Mouse (Mus musculus) liver (tissue): ENCODE results near the gene Lsmem1.
A peak's percentile ranks its signal among the peaks of the same experiment; 100 is the strongest.
"Not testable (repeated sequence)": the region's sequence is repeated elsewhere in the genome, so short reads cannot be mapped to it uniquely, and the experiment has no call there.

Experiments
- DNase-seq: peaks from one replicate; pipeline ENCODE4 v3.0.0-alpha.2; 2020; ENCODE audit warnings: mixed read lengths

The Lsmem1 gene

DNA sequence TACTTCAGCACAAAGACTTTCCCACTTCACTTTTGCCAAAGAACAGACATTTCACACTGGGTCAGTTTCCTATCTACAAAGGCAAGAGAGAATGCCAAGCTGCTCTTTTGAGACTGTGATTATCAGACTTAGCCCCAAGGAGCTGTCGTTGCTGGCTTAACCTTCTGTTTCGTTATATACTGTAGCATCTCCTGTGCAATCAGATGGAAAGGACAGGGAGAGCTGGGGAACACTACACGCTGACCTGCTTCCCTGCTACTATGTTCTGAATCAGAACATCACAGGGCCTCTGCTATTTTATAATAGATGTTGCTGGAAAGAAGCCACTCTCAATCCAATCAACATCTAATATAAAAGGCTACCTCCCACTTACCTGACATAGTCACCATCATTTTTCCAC is 9.8 kb upstream of the Lsmem1 start:
- DNase-seq, result no peak

DNA sequence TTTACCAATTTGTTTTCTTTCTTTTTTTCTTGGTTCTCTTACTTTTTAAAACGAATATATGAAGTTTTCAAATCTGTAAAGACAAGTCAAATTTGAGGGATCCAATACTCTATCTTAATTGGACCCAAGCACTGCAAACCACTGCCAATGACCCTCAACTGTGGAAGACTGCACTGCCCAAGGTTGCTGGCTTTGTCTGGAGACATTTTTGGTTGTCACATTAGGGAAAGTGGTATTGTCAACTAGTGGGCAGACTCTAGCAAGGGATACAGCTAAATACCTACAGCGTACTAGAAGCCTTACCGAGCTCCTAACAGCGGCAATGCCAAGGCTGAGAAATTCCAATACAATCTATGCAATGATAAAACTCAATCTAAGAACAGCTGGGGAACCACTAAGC is 8.6 kb upstream of the Lsmem1 start:
- DNase-seq, result no peak

DNA sequence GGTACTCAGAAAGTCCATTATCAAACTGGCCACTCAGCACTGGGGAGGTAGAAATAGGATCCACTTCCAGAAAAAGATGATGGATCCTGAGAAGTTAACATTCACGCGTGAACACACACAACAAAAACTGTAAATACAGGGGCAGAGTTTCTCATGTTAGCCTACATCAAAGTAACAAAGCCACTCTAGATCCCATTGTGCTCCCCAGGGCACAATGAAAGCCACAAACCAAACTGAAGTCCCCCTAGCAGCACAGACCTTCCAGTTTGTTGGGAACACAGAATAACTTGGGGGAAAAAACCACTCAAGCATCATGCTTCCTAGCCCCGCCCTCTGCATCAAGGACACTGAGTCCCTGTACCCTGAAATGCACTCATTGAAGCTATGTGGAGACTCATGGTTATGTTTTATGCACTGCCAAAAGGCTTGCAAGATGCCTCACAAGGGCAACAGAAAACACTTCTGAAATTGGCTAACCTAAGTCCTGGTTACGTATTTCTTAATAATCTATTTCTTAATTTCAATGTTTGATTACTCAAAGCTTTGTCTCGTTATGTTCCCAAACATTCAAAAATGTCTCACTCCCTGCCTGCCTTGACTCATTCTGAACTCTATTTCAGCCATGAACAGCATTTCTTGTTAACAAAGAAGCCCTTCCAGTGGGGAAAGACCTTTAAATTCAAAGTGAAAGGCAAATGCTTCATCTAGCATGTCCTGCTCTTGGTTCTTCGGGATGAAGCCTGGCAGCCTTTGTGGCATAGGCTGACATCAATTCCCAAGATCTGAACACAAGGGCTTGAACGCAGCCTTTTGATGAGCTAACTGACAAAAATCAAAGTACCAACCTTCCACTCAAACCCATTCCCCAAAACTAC is 3.1 kb upstream of the Lsmem1 start:
- no peak for DNase-seq

DNA sequence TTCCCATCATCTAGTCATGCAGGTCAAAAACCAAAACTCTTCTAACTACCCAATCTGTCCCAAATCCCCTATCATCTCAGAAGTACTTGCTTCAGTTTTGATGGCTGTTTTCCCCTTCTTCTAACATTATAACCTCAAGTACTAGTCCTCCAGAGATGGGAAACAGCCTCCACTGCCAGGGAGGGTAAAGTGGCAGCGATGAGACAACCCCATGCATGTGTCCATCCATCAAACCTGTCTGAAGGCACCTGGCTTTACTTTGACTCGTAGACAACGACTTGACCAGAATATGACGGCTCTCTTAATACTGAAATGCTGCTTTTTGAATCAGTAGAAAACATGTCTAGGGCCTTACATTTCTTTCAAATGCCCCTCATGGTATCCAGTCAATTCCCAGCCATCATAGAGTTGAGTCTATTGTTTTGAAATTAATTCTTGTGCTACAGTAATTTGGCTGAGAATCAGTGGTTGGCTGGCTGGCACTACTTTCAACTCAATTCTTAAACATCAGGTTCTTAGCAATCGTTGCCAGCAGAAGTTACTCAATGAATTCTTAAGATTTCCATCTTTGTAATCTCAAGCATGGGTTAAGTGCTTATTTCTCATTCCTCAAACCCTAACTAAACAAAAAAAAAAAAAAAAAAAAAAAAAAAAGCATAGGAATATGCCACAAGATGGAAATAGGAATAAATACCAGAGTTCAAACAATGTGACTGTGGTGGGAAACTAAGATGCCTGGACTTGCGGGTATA is 1.4 kb upstream of the Lsmem1 start:
- no peak for DNase-seq

DNA sequence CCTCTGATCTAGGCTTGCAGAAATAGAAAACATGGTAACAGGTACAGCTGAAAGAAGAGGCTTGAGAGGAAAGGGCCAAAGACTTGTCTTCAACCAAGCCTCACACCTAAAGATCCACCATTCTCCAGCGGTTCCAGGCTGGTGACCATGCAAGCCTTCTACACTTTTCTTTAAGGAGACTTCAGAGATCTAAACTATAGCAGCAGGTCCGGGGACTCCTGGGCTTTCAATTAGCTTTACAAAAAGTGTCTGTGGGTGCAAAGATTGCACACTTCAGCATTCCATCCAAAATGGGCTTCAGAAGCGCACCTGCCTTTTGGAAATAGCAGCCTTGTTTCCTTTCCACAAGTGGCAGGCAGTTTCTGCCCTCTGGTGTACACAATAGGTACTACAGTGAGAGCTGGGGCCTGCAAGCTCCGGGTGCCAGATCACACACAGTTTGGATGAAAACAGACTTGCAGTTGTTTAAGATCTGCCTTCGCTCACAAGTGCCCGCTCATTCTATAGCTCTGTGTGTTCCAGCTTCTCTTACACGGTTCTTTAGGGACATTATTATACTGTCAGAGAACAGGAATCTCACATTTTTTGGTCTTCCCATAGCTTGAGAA is 609 bp upstream of the Lsmem1 start:
- DNase-seq, result peak; percentile 43

DNA sequence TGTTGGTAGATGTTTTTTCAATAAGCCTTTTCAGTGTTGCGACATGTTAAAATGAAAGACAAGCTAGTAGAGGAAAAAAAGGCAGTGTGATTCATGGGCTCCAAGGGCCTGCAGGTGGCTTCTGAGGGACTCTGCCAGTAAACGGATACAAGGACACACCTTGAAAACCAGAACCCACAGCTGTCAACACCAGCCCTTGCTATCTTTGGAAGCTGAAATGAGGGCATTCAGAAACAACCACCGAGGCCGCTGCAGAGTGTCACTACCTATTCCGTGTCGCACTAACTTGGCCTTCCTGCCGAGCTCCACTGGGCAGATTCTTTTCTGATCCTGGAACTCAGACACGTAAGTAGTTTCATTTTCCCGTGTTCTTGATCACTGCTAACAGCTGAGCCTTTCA is 863 bp downstream of the Lsmem1 start:
- no peak for DNase-seq

DNA sequence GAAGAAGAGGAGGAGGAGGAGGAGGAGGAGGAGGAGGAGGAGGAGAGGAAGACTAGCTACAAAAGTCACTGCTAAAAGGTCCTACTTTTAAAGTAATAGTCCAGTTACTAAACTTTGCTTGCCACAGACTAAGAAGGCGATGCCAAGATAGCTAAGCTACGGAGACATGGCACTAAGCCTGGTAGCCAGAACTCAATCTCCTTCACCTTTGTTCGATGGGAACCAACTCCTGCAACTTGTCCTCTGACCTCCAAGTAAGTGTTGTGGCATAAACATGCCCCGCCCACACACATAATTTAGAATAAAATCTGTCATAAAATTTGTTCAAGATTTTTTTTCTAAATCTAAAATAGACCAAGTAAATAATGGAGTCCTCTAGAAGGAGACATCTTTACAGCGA is 1.3 kb downstream of the Lsmem1 start:
- no peak for DNase-seq

DNA sequence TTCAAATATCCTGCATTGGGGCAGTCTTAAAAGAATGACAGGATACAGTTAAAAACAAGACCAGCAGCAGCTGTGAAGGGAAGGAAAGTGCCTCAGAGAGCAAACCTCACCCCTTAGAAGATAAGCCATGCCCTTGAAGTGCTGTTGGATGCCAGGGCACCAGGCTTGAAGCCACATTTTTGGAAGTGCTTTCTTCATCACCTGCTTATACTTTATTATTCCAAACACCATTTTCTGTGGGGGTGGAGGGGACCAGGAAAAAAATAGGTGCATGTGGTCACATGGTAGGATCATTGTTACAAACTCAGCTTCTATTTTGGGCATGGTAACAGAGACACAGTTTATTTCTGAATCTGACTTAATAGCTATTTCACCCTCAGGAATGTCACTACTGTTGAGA is 1.8 kb downstream of the Lsmem1 start:
- no peak for DNase-seq

DNA sequence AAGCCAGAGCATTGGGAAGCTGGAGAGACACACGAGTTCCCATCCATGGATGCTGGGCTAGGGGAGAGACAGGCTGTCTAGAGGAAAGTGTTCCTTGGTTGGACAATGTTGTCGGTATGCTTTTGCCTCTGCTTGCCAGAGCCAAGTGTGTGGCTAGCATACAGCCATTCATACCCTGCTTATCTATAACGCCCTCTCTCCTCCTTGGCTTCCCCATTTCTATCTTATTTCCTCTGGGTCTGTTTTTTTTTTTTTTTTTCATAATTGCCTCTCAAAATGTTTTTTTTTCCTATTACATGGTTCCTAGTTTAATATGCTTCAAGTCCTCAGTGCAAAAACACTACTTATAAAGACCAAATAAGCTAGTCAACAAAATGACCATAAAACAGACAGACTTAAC is 13.8 kb downstream of the Lsmem1 start:
- no peak for DNase-seq

DNA sequence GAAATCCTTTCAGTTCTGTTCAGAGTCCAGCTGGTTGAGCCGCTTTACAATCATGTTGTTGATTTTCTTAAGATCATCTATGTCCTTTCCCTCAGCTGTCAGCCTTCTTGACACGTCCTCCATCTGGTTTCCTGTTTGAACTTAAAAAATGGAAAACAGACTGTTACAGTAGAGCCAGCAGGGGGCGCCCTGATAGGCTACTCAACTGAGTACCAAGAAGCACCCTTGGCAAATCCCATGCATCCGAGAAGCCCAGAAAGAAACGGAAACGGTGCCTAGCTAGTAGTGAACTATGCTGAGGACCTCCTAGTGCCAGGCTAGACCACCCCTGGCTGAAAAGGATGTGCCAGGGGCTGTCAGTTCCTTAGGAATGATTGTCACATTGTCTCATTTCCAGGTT is 22.2 kb downstream of the Lsmem1 start:
- peak; percentile 32 for DNase-seq

DNA sequence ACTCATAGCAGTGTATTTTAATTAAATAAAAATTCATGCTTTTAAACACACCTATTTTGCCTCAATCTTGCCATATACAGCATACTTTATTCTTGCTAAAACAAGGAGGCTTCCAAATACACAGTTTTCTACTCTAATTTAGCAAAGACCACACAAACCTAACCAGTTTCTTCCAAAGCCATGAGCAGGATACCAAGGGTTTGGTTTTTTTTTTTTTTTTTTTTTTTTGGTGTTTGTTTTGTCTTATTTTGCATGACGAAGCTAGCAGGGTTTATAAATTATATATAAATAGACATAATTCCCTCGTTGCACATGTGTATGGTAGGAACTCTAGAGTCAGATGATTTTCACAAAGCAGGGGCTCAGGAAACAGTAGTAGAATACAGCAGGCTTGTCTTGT is 23.1 kb downstream of the Lsmem1 start:
- DNase-seq, result no peak

DNA sequence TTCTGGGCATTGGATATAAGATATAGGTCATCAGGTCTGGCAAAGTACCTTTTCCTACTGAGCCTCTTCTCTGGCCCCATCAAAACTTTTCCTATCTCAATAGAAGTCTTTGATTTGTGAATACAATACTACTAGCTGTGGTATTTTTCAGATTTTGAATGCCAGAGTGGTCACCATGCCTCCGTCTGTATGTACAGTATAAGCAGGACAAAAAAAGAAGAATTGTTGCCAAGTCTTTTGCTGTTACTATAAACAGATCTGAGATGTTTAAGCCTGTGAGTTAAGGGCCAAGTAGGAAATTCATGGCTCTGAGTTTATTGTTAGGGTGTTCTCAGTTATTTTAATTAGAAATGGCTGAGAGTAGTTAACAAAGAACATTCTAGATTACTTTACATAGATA is 24.1 kb downstream of the Lsmem1 start:
- not testable (repeated sequence) for DNase-seq

DNA sequence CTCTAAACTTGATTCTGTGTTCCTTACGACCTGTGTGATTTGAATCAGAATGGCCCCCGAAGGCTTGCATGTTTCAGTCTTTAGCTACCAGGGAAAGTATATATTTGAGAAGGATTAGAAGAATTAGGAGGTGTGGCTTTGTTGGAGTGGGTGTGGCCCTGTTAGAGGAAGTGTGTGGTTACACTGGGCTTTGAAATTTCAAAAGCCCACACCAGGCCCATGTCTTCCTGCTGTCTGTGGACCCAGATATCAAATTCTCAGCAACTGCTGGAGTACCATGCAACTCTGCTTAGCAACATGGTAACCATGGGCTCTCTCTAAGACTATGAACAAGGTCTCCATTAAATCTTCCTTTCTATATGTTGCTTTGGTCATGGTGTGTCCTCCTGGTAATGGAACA is 27.7 kb downstream of the Lsmem1 start:
- no peak for DNase-seq

DNA sequence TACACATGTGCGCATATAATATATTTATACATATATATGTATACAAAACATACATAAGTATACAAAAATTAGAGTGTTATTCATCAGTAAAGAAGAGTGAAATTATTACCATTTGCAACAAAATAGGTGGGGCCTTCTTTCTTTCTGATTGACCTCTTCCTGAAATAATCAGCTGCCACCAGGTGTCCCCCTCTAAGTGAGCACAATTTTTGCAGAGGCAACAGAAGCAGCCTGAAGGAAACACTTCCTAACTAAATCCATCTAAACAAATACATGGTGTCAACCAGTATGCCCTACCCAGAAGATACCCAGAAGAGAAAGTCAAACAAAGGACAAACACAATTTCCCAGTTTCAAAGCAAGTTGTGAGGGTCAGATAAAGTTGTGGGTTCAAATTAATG is 29.6 kb downstream of the Lsmem1 start:
- DNase-seq, result no peak

DNA sequence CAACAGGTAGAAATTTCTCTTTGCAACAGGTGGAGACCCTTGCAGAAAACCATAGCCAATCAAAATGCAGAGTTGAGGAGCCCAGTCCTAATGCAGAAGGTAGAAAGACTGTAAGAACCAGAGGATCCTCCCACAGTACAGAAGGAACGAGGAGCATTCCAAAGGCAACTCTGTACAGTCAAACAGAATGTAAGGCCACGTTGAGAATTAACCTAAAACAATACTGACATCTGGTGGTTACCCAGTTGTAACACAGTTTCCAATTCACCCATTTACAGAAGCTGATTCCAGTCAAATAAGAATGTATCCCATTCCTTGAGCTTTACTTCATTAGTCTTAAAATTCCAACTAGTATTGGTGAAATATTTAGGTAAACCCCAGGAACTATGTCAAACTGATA is 34.7 kb downstream of the Lsmem1 start:
- no peak for DNase-seq

DNA sequence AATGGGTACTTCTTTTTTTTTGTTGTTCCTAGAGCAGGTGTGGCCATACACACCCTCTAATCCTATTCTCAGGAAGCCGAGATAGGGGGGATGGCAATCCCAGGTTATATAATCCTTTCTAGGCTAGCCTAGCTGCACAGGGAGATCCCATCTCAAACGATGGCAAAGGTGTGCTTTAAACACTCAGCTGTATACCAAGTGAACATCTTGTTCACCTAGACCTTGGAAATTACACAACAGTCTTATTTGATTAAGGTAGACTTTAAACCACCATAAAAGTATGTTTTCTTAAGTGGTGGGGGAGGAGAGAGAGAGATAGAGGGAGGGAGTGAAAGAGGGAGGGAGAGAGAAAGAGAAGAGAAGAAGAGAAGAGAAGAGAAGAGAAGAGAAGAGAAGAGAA is 38.5 kb downstream of the Lsmem1 start:
- no peak for DNase-seq

DNA sequence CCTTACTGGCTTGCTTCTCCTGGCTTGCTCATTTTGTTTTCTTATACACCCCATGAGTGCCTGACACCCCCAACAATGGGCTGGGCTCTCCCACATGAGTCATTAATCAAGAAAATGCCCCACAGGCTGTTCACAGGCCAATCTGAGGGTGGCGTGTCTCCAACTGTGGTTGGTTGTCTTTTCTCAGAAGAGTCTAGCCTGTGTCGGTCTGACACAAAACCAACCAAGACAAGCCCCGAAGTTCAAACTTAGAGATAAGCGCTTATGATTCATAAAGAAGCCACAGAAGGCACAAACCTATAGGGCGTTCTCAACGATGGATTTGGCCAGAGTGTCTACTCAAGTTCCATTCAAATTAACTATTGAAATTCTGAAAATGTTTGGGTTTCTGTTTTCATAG is 45.1 kb downstream of the Lsmem1 start:
- DNase-seq, result no peak

DNA sequence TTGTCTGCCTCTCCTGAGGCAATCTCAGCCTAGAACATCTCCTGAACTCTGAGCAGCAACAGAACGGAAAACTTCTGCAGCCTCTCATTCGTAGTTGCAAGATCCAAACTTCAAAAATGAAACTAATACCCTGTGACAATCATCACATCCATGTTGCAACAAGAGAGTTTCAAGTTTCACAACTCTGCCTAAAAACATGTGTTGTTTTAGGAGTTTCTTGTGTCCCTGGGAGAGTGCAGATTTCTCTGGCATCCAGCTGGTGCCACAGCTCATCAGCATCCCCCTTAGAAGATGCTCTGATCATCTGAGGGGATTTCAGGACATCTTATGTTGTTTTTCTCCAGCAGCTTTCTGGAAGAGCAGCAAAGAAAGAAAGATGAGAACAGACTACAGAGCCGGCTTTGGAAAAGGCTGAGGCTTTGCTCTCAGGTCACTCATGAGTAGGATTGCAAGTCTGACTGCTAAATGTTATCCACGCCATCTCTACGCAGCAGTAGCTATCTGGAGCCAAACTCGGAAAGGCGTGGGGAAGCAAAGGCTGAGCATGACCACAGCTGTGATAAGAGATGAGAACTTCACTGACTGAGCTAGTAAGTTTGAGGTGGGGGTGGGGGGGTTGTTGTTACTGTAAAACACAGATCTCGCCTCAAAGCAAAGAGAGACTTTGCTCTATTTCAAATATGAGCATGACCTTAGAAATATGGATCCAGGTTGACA is 46.8 kb downstream of the Lsmem1 start:
- DNase-seq, result no peak

DNA sequence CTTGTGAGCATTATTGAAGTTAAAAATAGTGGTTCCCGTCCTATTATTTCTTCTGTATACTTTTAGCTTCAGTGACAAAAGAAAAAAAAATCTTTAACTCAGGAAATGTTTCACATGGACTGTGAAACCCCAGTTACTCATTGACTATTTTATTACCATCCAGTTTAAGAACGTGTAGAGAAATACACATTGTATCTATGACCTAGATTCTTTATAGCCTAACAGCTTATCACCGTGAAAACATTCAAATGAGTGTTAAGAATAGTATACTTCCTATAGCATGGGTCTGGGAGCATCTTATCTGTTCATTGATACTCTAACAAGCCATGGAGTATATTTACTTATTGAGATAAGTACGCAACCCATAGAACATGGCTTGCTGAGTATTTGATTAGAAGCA is 52.0 kb downstream of the Lsmem1 start:
- no peak for DNase-seq

DNA sequence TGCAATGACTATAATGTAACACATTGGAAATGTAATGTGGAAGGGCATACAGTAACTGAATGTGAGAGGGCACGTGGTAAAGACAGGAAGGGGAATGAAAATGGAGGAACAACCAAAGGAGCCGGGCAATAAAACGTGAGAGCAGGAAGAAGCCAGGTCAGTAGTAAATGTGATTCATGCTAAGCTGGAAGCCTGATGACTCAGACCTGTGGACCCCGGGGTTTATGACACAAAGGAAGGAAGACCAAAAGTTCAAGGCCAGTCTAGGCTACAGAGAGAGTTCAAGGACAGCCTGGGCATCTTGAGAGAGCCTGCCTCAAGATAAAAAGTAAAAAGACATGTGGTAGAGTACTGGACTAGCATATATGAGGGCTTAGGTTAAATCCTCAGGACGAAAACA is 52.8 kb downstream of the Lsmem1 start:
- DNase-seq, result no peak

DNA sequence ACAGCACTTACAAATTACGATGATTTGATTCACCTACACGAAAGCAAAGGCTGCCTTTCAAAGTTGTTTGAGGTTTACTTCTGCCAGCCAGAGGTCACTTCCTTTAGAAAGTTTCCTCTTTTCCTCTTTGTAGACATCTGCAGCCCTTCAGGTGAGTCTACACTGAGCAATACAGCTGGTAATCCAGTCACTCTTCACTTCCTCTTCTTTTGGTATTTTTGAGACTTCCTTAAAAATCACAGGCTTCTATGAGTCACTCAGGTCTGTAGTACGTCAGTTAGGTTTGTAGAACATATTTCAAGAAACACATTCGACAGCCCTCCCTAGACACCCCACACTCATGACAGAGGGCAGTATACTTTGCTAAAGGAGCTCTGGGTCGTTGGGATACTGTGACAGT is 58.6 kb downstream of the Lsmem1 start:
- DNase-seq, result no peak

DNA sequence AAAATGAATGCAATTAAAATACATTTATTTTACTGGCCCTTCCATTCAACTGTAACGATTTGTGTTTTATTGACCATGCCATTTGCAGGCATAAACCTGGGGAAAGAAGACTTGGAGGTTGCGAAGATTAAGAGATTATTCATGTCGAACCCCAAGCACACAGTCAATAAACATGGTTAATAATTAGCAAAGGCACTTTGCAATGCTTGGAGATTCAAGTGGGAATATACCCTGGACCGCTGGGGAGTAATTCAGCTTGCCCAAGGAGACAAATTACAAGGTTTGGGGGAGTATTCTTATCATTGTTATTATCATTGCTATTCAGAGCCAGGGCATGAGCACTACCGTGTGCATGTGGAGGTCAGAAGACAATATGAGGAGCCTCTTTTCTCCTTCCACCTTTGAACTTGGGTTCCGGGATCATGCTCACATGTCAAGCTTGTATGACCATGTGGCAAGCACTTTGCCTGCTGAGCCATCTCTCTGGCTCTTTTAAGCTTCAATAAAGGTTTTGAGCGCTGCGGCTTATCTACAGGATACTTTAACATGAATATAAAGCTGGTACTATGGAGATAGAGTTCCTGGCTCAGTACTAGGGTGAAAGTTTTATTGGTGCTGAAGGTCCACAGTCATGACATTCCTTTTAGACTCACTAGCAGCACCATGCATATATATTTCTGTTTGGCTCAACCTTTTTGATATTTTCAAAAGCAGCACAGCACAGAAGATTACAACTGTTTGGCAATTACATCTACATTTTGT is 59.6 kb downstream of the Lsmem1 start:
- DNase-seq, result no peak

DNA sequence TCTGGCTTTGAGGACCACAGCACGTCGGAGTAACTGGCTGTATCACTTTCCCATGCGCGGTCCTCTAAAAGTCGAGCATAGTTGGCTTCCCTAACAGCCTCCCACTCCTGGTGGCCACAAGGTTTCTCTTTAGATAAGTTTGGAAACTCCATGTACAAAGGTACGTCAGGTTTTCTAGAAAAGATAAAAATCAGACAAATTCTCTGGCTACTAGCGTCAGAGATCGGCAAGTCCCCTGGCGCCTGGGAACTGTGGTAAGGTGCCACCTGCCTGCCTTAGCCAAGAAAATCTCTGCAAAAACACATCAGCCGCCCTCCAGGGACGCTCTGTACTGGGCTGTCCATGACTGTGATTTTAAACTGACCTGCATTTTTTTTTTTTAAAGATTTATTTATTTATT is 64.8 kb downstream of the Lsmem1 start:
- DNase-seq, result no peak
